Mouse (Mus musculus) intestine, embryonic 14.5 days (tissue): ENCODE data around the gene Gtf3c4. TPM values are rescaled to one million over a fixed set of nuclear protein-coding genes. Genes with fewer than 3 reads are reported as not detected.

Source experiments
- ATAC-seq: fragments of 200-750 bp; cut with Nextera tagmentation; replicated peaks from 2 replicates; pipeline ENCODE4 v1.8.0; 2017; ENCODE audit warnings: low read depth, moderate number of reproducible peaks, moderate TSS enrichment, moderate library complexity; ENCODE audit not compliant: low FRiP score, low TSS enrichment
- DNase-seq: peaks from one replicate; pipeline ENCODE4 v3.0.0-alpha.2; 2018; ENCODE audit warnings: low spot score
- H3K27ac ChIP-seq: fragments of 300-500 bp; sonication (generic); 2 replicates; pipeline ENCODE4 v1.5.1; 2014; ENCODE audit warnings: low read depth, mild to moderate bottlenecking, control low read depth
- H3K27me3 ChIP-seq: fragments of 300-500 bp; sonication (generic); replicated peaks from 2 replicates; pipeline ENCODE4 v1.6.1; 2014; ENCODE audit warnings: low read length, control low read depth; ENCODE audit not compliant: control insufficient read depth, insufficient read depth
- H3K36me3 ChIP-seq: fragments of 300-500 bp; sonication (generic); 2 replicates; pipeline ENCODE4 v1.6.1; 2014; ENCODE audit warnings: low read length, control low read depth; ENCODE audit not compliant: control insufficient read depth, insufficient read depth
- H3K4me1 ChIP-seq: fragments of 300-500 bp; sonication (generic); replicated peaks from 2 replicates; pipeline ENCODE4 v1.6.1; 2014; ENCODE audit warnings: low read length, control low read depth, mixed read lengths; ENCODE audit not compliant: control insufficient read depth, insufficient read depth
- H3K4me2 ChIP-seq: fragments of 300-500 bp; sonication (generic); 2 replicates; pipeline ENCODE4 v1.6.1; 2014; ENCODE audit warnings: low read length
- H3K4me3 ChIP-seq: fragments of 300-500 bp; sonication (generic); 2 replicates; pipeline ENCODE4 v1.5.1; 2014; ENCODE audit warnings: low read depth, low read length, control low read depth, mixed read lengths
- H3K9ac ChIP-seq: fragments of 300-500 bp; sonication (generic); 2 replicates; pipeline ENCODE4 v1.6.1; 2014; ENCODE audit warnings: mild to moderate bottlenecking, low read length
- H3K9me3 ChIP-seq: fragments of 300-500 bp; sonication (generic); 2 replicates; pipeline ENCODE4 v1.6.1; 2016; ENCODE audit warnings: low read length, control low read depth; ENCODE audit not compliant: control insufficient read depth
- WGBS: fragments of 180-500 bp; shearing (Covaris S2); extraction: QIAGEN DNeasy Blood & Tissue Kit; methylation state at CpG from one replicate; pipeline ENCODE4 v1.1.7; 2014; 5-methylcytosine and 5-hydroxymethylcytosine counted together
- polyA plus RNA-seq: library from polyadenylated mRNA; unstranded; fragments of >200 nt; fragmentation: Nextera tagmentation; extraction: Ambion mirVana; gene quantifications from 2 replicates; pipeline ENCODE4 v1.2.1, GENCODE M21; 2014

The Gtf3c4 gene
- polyA plus RNA-seq, 1 experiment from 2014 or later, result 20.1 TPM

GRCm38 (mm10) chr2:28829265-28829664 lies 10.9 kb downstream of the Gtf3c4 start:
- WGBS, result 33% methylated on average over 4 of the region's 4 CpGs
- no peak for DNase-seq

GRCm38 (mm10) chr2:28818866-28819265 lies 21.3 kb downstream of the Gtf3c4 start:
- Histone ChIP-seq H3K9ac (no peak overlapping the region), H3K9me3 (no peaks in the 10 kb centered on the region), H3K27me3 (no peaks in the 10 kb centered on the region), H3K27ac (no peak overlapping the region), H3K36me3 (peaks cover 7% of the 10 kb centered on the region), H3K4me3 (no peak overlapping the region), H3K4me2 (no peak overlapping the region), H3K4me1 (no peaks in the 10 kb centered on the region)
- DNase-seq (no peak), ATAC-seq (no peak)
- 77% methylated on average over 4 of the region's 4 CpGs for WGBS

More at GRCm38 (mm10) chr2:28829265-28829664, 10.9 kb downstream of the Gtf3c4 start:
- ATAC-seq, result no peak
- no peak overlapping the region for H3K27ac ChIP-seq
- H3K9ac ChIP-seq, result no peak overlapping the region
- H3K4me2 ChIP-seq, result no peak overlapping the region
- H3K4me3 ChIP-seq, result no peak overlapping the region
- H3K9me3 ChIP-seq, result no peaks in the 10 kb centered on the region
- H3K36me3 ChIP-seq, result peaks cover 97% of the 10 kb centered on the region
- no peaks in the 10 kb centered on the region for H3K27me3 ChIP-seq
- no peaks in the 10 kb centered on the region for H3K4me1 ChIP-seq

GRCm38 (mm10) chr2:28810260-28811013 lies 29.7 kb downstream of the Gtf3c4 start:
- no peak overlapping the region for H3K4me2 ChIP-seq
- no peak for ATAC-seq
- no peaks in the 10 kb centered on the region for H3K36me3 ChIP-seq
- H3K27me3 ChIP-seq, result no peaks in the 10 kb centered on the region
- H3K9ac ChIP-seq, result no peak overlapping the region
- DNase-seq, result no peak
- no peak overlapping the region for H3K27ac ChIP-seq
- no peak overlapping the region for H3K4me3 ChIP-seq
- WGBS, result 52% methylated on average over 5 of the region's 5 CpGs
- no peaks in the 10 kb centered on the region for H3K9me3 ChIP-seq
- no peaks in the 10 kb centered on the region for H3K4me1 ChIP-seq

- Histone ChIP-seq H3K4me2 (no peak overlapping the region), H3K27me3 (no peaks in the 10 kb centered on the region), H3K4me1 (no peaks in the 10 kb centered on the region), H3K9me3 (no peaks in the 10 kb centered on the region), H3K36me3 (no peaks in the 10 kb centered on the region), H3K27ac (no peak overlapping the region), H3K9ac (no peak overlapping the region), H3K4me3 (no peak overlapping the region)
- DNase-seq (no peak), ATAC-seq (no peak)
- 78% methylated on average over 6 of the region's 6 CpGs for WGBS
Observed at GRCm38 (mm10) chr2:28808841-28809240, 31.3 kb downstream of the Gtf3c4 start.

GRCm38 (mm10) chr2:28803406-28803805 lies 36.8 kb downstream of the Gtf3c4 start:
- DNase-seq (no peak), ATAC-seq (no peak)
- Histone ChIP-seq H3K36me3 (no peaks in the 10 kb centered on the region), H3K4me1 (no peaks in the 10 kb centered on the region), H3K4me2 (no peak overlapping the region), H3K4me3 (no peak overlapping the region), H3K9me3 (no peaks in the 10 kb centered on the region), H3K27ac (no peak overlapping the region), H3K9ac (no peak overlapping the region), H3K27me3 (no peaks in the 10 kb centered on the region)
- 90% methylated on average over 7 of the region's 7 CpGs for WGBS

GRCm38 (mm10) chr2:28799575-28799974 lies 40.6 kb downstream of the Gtf3c4 start:
- DNase-seq (no peak), ATAC-seq (no peak)
- no peaks in the 10 kb centered on the region for H3K36me3 ChIP-seq
- H3K9me3 ChIP-seq, result no peaks in the 10 kb centered on the region
- no peak overlapping the region for H3K9ac ChIP-seq
- H3K4me3 ChIP-seq, result no peak overlapping the region
- 55% methylated on average over 2 of the region's 2 CpGs for WGBS
- 0 out of 2 replicates have a peak, but pooled peaks cover 2% of the 10 kb centered on the region for H3K4me1 ChIP-seq
- H3K27me3 ChIP-seq, result no peaks in the 10 kb centered on the region
- no peak overlapping the region for H3K4me2 ChIP-seq
- no peak overlapping the region for H3K27ac ChIP-seq

GRCm38 (mm10) chr2:28798390-28798789 lies 41.8 kb downstream of the Gtf3c4 start:
- Histone ChIP-seq H3K27ac (no peak overlapping the region), H3K4me2 (no peak overlapping the region), H3K9ac (no peak overlapping the region), H3K4me1 (0 out of 2 replicates have a peak, but pooled peaks cover 2% of the 10 kb centered on the region), H3K9me3 (no peaks in the 10 kb centered on the region), H3K36me3 (no peaks in the 10 kb centered on the region), H3K4me3 (no peak overlapping the region), H3K27me3 (no peaks in the 10 kb centered on the region)
- 35% methylated on average over 3 of the region's 3 CpGs for WGBS
- no peak for ATAC-seq
- DNase-seq, result no peak

- DNase-seq (no peak), ATAC-seq (no peak)
- Histone ChIP-seq H3K27me3 (no peaks in the 10 kb centered on the region), H3K4me1 (0 out of 2 replicates have a peak, but pooled peaks cover 5% of the 10 kb centered on the region), H3K9me3 (no peaks in the 10 kb centered on the region), H3K4me2 (no peak overlapping the region), H3K4me3 (no peak overlapping the region), H3K27ac (no peak overlapping the region), H3K36me3 (no peaks in the 10 kb centered on the region), H3K9ac (no peak overlapping the region)
- 61% methylated on average over 18 of the region's 18 CpGs for WGBS
Observed at GRCm38 (mm10) chr2:28797490-28798106, 42.6 kb downstream of the Gtf3c4 start.
